Mouse (Mus musculus): ENCODE data around the gene Plekhh2. TPM values are rescaled to one million over a fixed set of nuclear protein-coding genes. Genes with fewer than 3 reads are reported as not detected.

The Plekhh2 gene
- total RNA-seq, 4 experiments from 2014 or later = 0.73 to 1.3 (median 0.96) TPM

DNA sequence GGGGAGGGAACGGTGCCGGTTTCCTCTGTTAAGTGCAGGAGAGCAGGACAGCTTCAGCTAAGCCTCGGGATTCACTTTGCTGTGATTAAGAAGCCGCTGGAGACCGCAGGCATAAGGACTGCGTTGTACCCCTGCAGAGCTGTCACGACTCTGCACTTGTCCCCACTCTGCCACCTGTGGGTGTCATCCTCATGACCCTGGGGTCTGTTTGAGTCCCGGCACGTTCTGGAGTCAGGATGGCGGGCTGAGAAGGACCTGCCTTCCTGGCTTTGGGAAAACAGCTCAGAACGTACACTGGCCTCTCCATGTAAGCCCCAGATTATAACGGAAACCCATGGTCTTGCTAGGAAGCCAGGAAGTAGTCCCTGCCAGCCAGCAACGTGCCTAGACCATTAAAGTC, 95.3 kb downstream of the Plekhh2 start:
- no peak for DNase-seq (ENCODE audit: low spot score in 2 of 2)

DNA sequence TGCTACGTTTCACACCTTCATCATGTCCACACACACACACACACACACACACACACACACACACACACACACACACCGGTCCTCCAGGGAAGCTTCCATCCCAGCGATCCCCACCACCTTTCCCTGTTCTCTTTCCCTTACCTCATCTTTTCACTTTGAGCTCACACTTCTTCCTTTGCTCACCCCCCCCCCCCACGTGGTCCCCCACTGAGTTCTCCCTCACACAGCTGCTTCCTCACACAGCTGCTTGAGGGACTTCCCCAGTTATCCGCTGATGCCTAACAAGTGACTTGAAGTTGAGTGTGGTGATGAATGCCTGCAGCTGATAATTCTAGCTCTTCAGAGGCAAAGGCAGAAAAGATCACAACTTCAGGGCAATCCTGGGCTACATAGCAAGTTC, 95.9 kb downstream of the Plekhh2 start:
- no peak for DNase-seq (ENCODE audit: low spot score in 2 of 2)

DNA sequence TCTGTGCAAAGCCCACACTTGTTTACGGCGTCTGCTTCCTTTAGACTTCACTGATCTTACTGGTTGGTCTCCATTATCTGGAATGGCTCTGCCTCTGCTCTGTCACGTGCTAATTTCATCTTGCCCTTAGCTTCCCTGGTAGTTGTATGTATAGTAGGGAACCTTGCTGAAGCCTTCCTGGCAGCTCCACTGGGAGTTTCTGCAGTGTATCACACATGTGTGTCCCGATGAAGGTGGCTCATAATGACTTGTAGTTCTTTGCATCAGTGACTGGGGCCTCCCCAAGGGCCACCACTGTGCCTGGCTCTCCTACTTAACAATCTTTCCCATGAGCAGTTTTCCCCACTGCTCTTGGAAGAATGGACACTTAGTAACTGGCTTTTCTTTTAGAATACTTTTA, 96.9 kb downstream of the Plekhh2 start:
- DNase-seq (ENCODE audit: low spot score in 2 of 2) = no peak

DNA sequence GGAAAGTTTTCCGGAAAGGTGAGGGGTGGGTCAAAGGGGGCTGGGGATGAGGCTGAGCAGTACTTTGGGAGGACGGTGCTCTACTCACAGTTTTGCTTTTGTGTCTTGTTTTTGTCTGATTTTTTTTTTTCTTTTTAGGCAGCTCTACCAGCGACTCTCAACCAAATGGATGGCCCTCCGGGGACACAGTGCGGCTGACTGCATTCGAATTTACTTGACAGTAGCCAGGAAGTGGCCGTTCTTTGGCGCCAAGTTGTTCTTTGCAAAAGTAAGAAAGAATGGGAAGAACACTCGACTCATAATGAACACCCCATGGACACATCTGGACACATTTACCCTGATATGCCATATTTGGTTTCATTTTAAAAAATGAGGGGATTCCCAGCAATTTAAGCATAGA, 99.8 kb downstream of the Plekhh2 start:
- peak; percentile 33 to 57 for DNase-seq (ENCODE audit: low spot score in 2 of 2)

DNA sequence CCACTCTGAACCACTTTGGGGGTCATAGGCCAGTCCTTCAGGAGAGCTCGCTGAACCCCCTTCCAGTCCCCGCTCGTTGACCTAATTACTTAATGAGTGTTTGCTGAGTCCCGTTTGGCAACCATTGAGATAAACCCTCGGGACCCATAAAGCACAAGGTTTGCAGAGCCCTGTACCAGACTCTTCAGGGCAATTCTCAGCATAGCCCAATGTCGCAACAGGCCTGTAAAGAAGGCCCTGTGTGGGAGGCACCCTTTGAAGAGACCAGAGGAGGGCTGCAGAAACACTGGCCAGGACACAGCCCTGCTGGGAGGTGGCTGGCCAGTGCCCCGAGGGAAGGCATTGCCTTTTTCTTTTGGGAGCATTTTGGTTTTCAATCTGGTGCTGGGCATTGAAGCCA, 100.3 kb downstream of the Plekhh2 start:
- DNase-seq (ENCODE audit: low spot score in 2 of 2) = peak in 1 of 2 experiments; percentile 28

DNA sequence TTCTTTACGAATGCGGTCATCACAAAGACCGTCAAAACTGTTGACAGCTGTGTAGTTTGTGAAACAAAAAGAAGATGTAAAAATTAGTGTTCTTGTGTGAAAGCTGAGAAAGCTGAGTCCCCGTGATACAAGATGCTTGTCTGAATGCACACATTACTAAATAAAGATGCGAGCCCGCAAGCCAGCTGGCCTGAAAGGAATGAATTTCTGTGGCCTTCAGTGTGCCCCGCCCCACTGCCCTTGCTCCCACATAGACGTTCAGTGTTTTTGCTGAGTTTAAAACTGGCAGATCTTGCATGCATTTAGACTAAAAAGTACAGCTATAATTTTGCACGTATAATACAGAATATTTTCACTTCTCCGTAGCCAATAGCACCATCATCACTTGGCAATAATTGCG, 104.1 kb downstream of the Plekhh2 start:
- no peak for DNase-seq (ENCODE audit: low spot score in 2 of 2)

DNA sequence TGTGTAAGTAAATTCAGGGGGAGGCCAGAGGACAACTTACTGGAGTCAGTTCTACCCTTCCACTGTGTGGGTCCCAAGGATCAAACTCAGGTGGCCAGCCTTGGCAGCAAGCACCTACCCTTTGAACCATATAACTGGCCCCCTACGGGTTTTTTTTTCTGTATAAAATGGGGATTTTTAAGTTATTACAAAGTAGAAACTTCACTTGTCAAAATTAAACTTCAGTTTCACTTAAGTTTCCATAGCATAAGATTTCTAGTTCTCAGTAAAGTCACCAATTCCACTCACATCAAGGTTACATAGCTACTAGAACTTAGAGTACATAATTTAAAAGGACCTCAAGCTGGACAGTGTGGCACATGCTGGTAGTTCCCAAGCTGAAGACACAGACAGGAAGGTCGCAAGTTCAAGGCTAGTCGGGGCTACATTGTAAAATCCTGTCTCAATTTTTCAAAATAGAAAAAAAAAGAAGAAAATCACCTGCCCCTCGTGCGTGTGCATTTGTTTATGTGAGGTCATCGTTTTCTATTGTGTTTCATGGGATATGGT, 104.9 kb downstream of the Plekhh2 start:
- no peak for DNase-seq (ENCODE audit: low spot score in 2 of 2)

DNA sequence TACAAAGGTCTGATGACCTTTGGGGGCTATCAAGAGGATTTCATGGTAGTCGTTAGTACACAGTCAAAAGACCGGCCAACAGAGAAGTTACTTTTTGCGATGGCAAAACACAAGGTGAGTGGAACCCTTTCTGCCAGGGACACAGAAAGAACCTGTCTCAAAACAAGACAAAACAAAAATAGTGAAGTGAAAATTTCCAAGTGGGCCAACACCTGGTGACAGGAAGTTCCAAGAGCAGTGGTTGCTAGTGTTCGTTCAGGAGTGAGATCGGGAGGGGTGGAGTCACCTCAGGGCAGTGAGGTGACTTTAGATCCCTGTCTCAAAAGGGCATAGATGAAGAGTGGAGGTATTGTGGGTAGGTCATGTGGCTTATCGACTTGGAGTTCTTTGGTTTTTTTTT, 106.3 kb downstream of the Plekhh2 start:
- no peak for DNase-seq (ENCODE audit: low spot score in 2 of 2)

DNA sequence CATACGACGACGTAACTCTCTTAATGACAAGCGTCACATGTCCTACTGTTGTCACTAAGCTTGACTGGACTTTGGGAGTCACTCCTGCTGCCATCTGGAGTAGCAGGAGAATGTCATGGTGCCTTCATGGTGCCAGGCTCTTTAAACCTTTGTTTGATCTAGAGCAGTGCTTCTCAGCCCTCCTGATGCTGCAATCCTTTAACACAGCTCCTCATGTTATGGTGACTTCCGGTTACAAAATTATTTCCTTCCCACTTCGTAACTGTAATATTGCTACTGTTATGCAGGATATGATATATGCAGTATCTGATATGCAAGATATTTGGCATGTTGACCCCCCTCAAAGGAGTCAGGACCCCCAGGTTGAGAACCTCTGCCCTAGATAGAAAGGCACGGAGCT, 107.4 kb downstream of the Plekhh2 start:
- no peak for DNase-seq (ENCODE audit: low spot score in 2 of 2)

DNA sequence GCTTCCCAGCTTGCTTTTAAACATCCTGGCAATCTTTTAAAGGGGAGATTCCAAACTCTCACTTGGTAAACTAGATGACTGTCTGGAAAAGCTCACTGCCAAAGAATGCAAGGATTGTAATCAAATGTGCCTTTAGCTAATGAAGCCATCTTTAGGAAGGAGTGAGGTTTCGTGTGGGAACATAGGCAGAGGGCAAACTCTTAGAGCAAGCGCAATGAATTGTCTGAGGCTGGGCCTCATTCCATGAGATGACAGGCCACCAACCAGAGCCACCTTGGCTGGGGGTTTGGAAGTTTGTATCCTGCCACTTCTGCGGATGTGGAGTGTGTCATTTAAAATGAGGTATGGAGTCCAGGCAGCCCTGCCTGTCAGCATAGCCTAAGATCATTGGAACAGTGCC, 108.4 kb downstream of the Plekhh2 start:
- DNase-seq (ENCODE audit: low spot score in 2 of 2) = no peak

DNA sequence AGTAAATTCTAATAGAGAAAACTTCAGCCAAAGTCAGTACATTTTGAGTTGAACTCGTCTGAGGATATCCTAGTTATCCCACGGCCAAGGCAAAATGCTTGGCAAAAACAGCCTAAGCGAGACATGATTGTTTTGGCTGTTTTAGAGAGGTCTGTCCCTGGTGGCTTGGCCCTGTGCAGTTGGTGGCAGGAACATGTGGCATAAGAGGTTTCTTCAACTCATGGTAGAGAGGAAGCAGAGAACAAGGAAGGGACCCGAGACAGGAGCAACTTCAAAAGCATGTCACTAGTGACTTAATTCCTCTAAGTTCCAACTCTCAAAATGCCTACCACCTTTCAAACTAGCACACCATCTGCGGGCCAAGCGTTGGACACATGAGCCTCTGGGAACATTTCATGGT, 108.9 kb downstream of the Plekhh2 start:
- no peak for DNase-seq (ENCODE audit: low spot score in 2 of 2)

DNA sequence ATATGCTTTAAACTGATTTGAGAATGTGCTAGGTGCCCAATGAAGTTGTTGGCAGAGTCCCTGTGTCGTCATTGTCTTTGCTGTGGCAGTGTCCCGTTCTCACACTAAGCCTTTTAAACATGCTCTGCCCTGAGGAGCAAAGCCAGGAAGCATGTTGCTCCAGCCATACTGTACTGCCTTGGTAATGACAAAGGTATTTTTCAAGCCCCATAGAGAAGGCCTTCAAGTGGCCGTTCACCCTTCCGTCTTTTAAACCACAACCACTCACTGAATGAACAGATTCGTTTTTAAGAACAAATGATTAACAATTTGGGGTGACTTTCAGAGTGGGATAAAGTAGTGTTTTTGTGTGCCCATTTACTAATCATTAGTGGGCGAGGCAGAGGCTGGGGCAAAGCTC, 109.5 kb downstream of the Plekhh2 start:
- DNase-seq (ENCODE audit: low spot score in 2 of 2) = no peak

DNA sequence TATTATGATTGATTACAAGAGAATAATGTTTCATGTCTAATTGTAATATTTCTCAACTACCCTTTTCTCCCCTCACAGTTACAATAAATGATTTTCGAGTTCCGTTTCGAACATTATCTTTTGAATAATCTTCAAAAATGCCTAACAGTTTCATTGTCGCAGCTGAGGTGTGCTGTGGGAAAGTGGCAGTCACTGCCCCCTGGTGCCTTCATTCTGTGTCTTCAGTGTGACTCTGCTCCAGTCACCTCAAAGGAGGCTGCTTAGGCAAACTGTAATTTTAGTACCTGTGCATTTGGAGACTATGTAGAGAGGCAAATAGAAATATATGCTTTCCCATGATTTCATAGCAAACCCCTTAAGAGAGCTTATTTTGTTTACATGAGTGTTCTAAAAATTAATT, 110.3 kb downstream of the Plekhh2 start:
- DNase-seq (ENCODE audit: low spot score in 2 of 2) = no peak

DNA sequence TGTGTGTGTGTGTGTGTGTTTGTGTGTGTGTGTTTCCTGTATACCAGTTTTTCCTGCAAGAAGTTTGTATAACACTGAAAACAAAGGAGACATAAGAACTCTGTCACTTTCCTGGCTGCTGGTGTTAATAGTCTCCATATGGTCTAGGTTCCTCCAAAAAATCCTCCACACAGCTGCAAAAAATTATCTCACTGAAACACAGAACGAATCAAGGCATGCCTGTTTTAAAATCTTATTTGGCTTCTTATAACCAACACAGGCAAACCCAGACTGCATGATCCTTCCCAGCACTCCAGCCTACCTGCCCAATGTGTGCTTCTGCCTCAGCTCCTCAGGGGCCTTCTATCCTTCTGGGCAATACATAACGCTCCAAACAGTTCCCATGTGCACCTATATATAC, 111.2 kb downstream of the Plekhh2 start:
- no peak for DNase-seq (ENCODE audit: low spot score in 2 of 2)

DNA sequence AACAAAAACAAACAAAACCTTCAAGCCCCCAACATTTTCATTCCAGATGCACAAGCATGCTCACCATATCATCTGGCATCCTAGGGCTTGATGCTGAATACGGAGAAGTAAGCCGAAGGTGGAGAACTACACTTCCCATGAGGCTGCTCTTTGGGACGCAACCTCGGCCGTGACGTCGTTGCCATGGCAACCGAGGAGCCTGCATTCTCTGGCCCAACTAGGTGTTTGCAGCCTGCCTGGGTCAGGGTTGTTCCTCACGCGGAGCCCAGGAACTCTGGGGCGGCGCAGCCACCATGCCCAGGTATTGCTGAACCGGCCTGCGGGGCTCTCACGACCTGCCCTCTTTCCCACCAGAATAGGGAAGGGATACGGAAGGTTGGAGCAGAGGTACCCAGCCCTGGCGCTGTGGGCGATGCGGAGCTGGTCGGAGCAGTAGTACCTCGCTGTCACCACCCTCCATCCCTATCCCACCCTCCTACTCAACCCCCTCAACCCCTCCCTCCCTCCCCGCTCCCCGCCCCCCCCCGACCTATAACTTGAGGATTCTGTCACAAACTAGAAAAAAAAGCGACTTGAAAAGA, 114.7 kb downstream of the Plekhh2 start, which contains the start of gene Dync2li1:
TSS of gene Dync2li1 (plus strand) at position 221 of the 581 bp plus-strand sequence.
- DNase-seq (ENCODE audit: low spot score in 2 of 2) = peak; percentile 74 to 83

DNA sequence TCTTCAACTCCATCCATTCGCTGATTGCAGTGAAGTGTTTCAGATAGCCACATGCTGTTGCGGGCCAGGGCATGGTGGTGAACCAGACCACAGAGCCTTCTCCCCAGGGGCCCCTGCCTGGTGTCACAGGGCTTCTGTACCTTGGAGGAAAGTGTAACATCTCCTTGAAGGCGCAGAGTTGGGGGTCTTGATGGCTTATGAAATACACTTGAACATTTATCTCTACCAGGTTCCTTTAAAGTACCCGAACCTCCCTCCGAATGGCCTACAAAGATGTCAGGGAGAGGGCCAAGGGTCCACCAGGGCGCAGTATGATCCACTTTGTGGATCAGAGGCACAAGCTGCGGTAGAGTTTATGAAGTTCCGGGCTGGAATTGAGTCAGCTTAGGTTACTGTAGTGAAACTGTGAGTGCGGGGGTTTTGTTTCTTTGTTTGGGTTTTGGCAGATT, 115.2 kb downstream of the Plekhh2 start:
- no peak for DNase-seq (ENCODE audit: low spot score in 2 of 2)

DNA sequence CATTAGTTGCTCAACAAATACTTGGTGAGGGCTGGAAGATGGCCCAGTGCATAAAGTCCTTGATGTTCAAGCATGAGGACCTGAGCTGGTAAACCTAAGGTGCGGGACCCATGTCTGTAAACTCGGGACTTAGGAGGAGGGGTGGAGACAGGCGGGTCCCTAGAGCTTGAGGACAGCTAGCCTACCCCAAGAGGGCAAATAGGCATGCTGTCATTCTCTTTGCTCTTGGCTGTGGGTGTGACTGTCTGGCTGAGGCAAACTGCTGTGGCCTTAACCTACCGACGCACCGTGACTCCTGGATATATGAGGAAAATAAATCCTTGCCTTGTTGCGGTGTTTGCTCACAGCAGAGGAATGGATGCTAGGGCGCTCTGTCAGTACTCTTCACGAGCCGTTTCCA, 116.0 kb downstream of the Plekhh2 start:
- no peak for DNase-seq (ENCODE audit: low spot score in 2 of 2)

DNA sequence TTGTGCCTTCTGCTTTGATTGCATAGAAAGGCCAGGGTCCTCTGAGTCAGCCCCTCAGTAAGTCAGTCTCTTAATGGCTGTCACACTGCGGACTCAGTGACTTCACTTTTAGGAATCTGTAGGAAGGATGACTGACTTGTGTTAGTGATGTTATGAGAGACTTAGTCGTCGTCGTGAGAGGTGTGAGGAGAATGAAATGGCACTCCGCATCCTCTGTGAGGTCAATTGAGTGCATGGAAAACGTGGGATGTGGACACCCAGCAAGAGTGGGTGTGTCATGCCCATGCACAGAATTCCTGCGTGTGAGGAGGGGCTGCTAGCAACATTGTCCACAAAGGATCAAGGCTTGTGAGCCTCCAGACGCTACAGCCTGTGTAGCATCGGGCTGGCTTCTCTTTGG, 116.9 kb downstream of the Plekhh2 start:
- DNase-seq (ENCODE audit: low spot score in 2 of 2) = no peak

DNA sequence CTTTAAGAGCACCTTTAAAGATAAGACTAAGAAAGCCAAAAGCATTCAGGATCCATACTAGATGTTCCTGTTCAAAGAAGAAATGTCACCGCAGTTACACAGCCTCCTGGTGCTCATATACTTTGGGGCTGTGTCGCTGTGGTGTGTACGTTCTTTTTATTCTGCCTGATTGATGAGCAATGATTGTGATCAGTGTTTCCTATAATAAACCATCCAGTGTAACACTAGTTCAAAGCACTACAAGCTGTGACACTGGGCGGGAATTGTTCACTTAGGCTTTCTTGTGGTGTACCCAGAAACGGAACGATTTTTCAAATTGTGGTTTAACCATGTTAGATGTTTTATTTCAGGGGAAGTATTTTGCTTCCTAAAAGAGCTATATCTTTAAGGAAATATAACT, 120.1 kb downstream of the Plekhh2 start:
- DNase-seq (ENCODE audit: low spot score in 2 of 2) = no peak

DNA sequence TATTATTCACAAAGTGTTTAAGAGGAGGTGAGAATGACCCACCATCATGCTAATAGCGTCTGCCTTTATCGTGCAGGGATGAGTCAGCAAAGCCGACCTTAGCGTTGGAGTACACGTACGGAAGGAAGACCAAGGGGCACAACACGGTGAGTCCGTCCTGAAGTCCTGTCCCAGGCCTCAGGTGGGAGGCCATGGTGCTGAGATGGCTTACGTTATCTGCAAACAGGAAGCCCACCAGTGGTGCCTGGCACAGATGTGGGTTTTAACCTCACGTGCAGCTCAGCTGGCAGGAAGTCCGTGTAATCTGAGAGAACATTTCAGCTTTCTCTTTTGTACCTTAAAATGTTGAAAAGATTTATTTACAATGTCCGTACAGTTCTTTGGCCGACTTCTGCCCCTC, 121.7 kb downstream of the Plekhh2 start:
- no peak for DNase-seq (ENCODE audit: low spot score in 2 of 2)

DNA sequence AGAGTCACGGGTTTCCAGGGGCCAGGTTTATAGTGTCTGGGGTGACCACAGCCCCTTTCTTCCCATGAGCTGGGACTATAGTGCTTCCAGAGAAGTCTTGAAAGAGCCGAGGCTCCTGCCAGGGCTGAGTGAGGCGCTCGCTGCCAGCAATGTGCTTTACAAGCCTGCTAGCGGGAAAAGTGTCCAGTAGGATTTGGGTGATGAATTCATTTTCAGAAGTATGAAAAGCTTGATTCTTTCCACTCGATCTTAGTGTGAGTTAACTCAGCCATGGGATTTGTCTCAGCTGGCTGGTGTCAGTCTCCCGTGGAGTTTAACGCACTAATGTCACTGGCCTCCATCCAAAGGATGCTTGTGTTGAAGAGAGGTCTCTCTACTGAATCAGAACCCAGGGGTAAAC, 124.6 kb downstream of the Plekhh2 start:
- DNase-seq (ENCODE audit: low spot score in 2 of 2) = no peak

DNA sequence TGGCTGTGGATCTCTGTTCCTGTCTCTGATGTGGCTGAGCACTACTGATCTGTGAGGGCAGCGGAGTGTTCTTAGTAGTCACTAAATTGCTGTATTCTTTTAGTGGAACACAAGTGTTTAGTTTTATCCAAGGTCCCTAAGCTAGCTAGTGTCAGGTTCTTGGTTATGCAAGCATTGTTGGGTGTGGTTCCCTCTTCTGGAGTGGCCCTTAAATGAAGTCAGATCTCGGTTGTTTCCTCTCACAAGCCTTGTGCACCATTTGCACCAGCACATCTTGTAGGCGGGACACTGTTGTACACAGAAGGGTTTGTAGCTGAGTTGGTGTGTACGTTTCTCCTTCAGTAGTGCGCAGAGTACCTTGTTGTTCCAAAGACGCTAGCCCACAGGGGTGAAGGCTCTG, 126.3 kb downstream of the Plekhh2 start:
- no peak for DNase-seq (ENCODE audit: low spot score in 2 of 2)

DNA sequence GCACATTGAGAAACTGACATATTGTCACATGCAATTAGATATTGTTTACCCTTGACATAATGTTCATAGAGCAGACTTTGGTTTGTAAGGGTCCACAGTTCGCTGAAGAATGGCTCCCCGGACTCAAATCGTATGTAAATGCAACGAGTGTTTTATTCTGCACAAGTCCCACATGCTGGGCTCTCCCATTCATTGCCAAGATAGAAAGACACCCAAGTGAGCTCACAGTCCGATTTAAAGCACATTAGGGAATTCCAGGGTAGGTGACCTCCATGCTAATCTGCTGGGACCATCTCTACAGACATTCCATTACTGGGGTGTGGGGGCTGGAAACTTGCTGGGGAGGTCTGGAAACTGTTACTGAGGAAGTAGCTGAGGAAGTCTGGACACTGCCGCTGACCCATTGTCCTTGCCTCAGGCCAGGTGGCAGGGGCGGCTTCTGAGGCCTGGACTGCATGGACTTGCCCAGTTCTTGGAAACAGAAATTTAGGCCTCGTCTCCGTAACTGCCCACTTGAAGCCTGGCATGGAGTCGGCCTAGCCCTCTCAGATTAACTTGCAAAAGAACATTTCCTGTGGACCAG, 128.2 kb downstream of the Plekhh2 start:
- DNase-seq (ENCODE audit: low spot score in 2 of 2) = no peak

All from gastrocnemius, adult 8-10 months (tissue).